In genomic region chr2:50743785-50744258, GRCm38 (mm10) we compare ENCODE assay signal across 15 mouse cellular contexts.
DNase-seq lines count a peak whose midpoint lies in the region; ATAC-seq lines count a peak whose summit lies in the region.
"Had no signal": no experiment of that assay in that cellular context is flagged by ENCODE, and none has a peak within 500 bp of the region (broad histone marks: within the 10 kb centered on the region; RNA-seq: fewer than 3 reads in every experiment).

No protein-coding gene starts in this region.

- no peaks in the 10 kb centered on the region for H3K4me1 ChIP-seq in hindbrain, embryonic 11.5 days (replicated peaks; ENCODE audit: control insufficient read depth, insufficient read depth, low read length)
- peaks cover 16% of the 10 kb centered on the region for H3K4me1 ChIP-seq in hindbrain, embryonic 10.5 days (replicated peaks)
- peaks cover 10% of the 10 kb centered on the region; the same call in 1 of the 2 replicates for H3K4me1 ChIP-seq in neural tube, embryonic 12.5 days
- H3K4me1 ChIP-seq in neural tube, embryonic 15.5 days, result 0 out of 2 replicates have a peak, but pooled peaks cover 2% of the 10 kb centered on the region
- no peaks in the 10 kb centered on the region for H3K4me1 ChIP-seq in liver, embryonic 13.5 days (replicated peaks)

- WGBS in hindbrain, embryonic 11.5 days, result 98% methylated on average over 3 of the region's 3 CpGs
- WGBS in hindbrain, embryonic 10.5 days, result 97% methylated on average over 3 of the region's 3 CpGs
- 97% methylated on average over 3 of the region's 3 CpGs for WGBS in neural tube, embryonic 12.5 days
- WGBS in neural tube, embryonic 15.5 days, result 97% methylated on average over 3 of the region's 3 CpGs
- 84% methylated on average over 3 of the region's 3 CpGs for WGBS in liver, embryonic 13.5 days (ENCODE audit: insufficient replicate concordance)

- H3K27me3 ChIP-seq in hindbrain, embryonic 11.5 days (ENCODE audit: control insufficient read depth, insufficient read depth, low read length), result no peaks in the 10 kb centered on the region
- H3K27me3 ChIP-seq in hindbrain, embryonic 10.5 days (ENCODE audit: insufficient read depth, poor library complexity, severe bottlenecking), result no peaks in the 10 kb centered on the region
- no peaks in the 10 kb centered on the region for H3K27me3 ChIP-seq in neural tube, embryonic 12.5 days (replicated peaks)
- no peaks in the 10 kb centered on the region for H3K27me3 ChIP-seq in neural tube, embryonic 15.5 days (replicated peaks)
- no peaks in the 10 kb centered on the region for H3K27me3 ChIP-seq in liver, embryonic 13.5 days

- H3K36me3 ChIP-seq in hindbrain, embryonic 11.5 days (ENCODE audit: control insufficient read depth, insufficient read depth, low read length), result no peaks in the 10 kb centered on the region
- no peaks in the 10 kb centered on the region for H3K36me3 ChIP-seq in hindbrain, embryonic 10.5 days
- H3K36me3 ChIP-seq in neural tube, embryonic 12.5 days, result no peaks in the 10 kb centered on the region
- H3K36me3 ChIP-seq in neural tube, embryonic 15.5 days, result no peaks in the 10 kb centered on the region
- no peaks in the 10 kb centered on the region for H3K36me3 ChIP-seq in liver, embryonic 13.5 days

- no peak for DNase-seq in hindbrain, embryonic 11.5 days (ENCODE audit: low spot score)
- DNase-seq in hindbrain, embryonic 10.5 days (ENCODE audit: low spot score), result no peak
- DNase-seq in liver, embryonic 13.5 days, result no peak
- no peak for DNase-seq in left cerebral cortex, postnatal 10 days (ENCODE audit: extremely low spot score in 1 of 2, low spot score in 2 of 2)
- no peak for DNase-seq in frontal cortex, postnatal 14 days (ENCODE audit: low spot score in 2 of 2)
- DNase-seq: adrenal gland, adult 2 months; heart, adult 18-20 months; heart, postnatal 4 days; kidney, postnatal 10 days; lung, postnatal 10 days; right cerebral cortex, postnatal 25 days had no signal

- H3K9ac ChIP-seq in hindbrain, embryonic 11.5 days (ENCODE audit: low read depth, low read length), result no peak overlapping the region
- H3K9ac ChIP-seq in neural tube, embryonic 12.5 days, result no peak overlapping the region
- no peak overlapping the region for H3K9ac ChIP-seq in neural tube, embryonic 15.5 days (replicated peaks)
- no peak overlapping the region for H3K9ac ChIP-seq in liver, embryonic 13.5 days

- no peaks in the 10 kb centered on the region for H3K9me3 ChIP-seq in hindbrain, embryonic 11.5 days (ENCODE audit: control insufficient read depth, low read length)
- no peaks in the 10 kb centered on the region for H3K9me3 ChIP-seq in hindbrain, embryonic 10.5 days
- no peaks in the 10 kb centered on the region for H3K9me3 ChIP-seq in neural tube, embryonic 12.5 days
- no peaks in the 10 kb centered on the region for H3K9me3 ChIP-seq in neural tube, embryonic 15.5 days (replicated peaks)
- no peaks in the 10 kb centered on the region for H3K9me3 ChIP-seq in liver, embryonic 13.5 days (replicated peaks)

- intact Hi-C loops in left cerebral cortex, postnatal 10 days (cut with DNase I), result no loop called here

- H3K4me2 ChIP-seq in hindbrain, embryonic 11.5 days (replicated peaks; ENCODE audit: low read depth, low read length), result no peak overlapping the region
- H3K4me2 ChIP-seq in neural tube, embryonic 12.5 days (replicated peaks), result no peak overlapping the region
- no peak overlapping the region for H3K4me2 ChIP-seq in neural tube, embryonic 15.5 days
- no peak overlapping the region for H3K4me2 ChIP-seq in liver, embryonic 13.5 days

- peak; percentile 45 for ATAC-seq in hindbrain, embryonic 11.5 days (ENCODE audit: low FRiP score)
- peak; percentile 48; the same call in 1 of the 2 replicates for ATAC-seq in neural tube, embryonic 12.5 days (ENCODE audit: low FRiP score, low read depth)
- no peak; the same call in 1 of the 2 replicates for ATAC-seq in neural tube, embryonic 15.5 days (ENCODE audit: low FRiP score)
- peak; percentile 43; the same call in 1 of the 2 replicates for ATAC-seq in liver, embryonic 13.5 days (ENCODE audit: low read depth)
- ATAC-seq in erythroid progenitor cell, adult 5-6 weeks (replicated peaks; ENCODE audit: low FRiP score, poor library complexity, severe bottlenecking), result no peak

- H3K27ac ChIP-seq in hindbrain, embryonic 11.5 days (ENCODE audit: low read depth, low read length), result no peak overlapping the region
- H3K27ac ChIP-seq in hindbrain, embryonic 10.5 days, result no peak overlapping the region; the same call in 1 of the 2 replicates
- no peak overlapping the region for H3K27ac ChIP-seq in neural tube, embryonic 12.5 days
- H3K27ac ChIP-seq in neural tube, embryonic 15.5 days (replicated peaks), result no peak overlapping the region
- no peak overlapping the region for H3K27ac ChIP-seq in liver, embryonic 13.5 days
- H3K27ac ChIP-seq: left cerebral cortex, adult 2 months had no signal

- H3K4me3 ChIP-seq in hindbrain, embryonic 11.5 days (ENCODE audit: low read depth, low read length), result no peak overlapping the region
- H3K4me3 ChIP-seq in hindbrain, embryonic 10.5 days, result no peak overlapping the region
- H3K4me3 ChIP-seq in neural tube, embryonic 12.5 days, result no peak overlapping the region
- no peak overlapping the region for H3K4me3 ChIP-seq in neural tube, embryonic 15.5 days (replicated peaks)
- no peak overlapping the region for H3K4me3 ChIP-seq in liver, embryonic 13.5 days (replicated peaks)
- H3K4me3 ChIP-seq: left cerebral cortex, adult 2 months had no signal

Comparison
In these comparisons a context has a peak if more than half of its experiments do, and no peak if none do; other contexts are left out.
1. ATAC-seq: peak in hindbrain, embryonic 11.5 days (single experiment), neural tube, embryonic 12.5 days (single experiment) and liver, embryonic 13.5 days (single experiment); none in neural tube, embryonic 15.5 days (single experiment) and erythroid progenitor cell, adult 5-6 weeks (single experiment).